Mouse (Mus musculus): Measurements from ENCODE around the gene Sh3bgrl2. TPM values are rescaled to one million over a fixed set of nuclear protein-coding genes. Genes with fewer than 3 reads are reported as not detected.
"Not testable (repeated sequence)": the region's sequence is repeated elsewhere in the genome, so short reads cannot be mapped to it uniquely, and the experiment has no call there.

Gene Sh3bgrl2
- 19.8 and 23.1 TPM in 2 replicates for polyA plus RNA-seq (2014; fragmentation: Nextera tagmentation; extraction: Ambion mirVana)

GRCm38 (mm10) chr9:83547830-83548689, at the start of gene Sh3bgrl2:
Sh3bgrl2 (plus strand) TSS chr9:83548327.
- peak; percentile 89 for DNase-seq (ENCODE audit: low spot score)
- Histone ChIP-seq H3K36me3 (ENCODE audit: control insufficient read depth, insufficient read depth, low read length) (no peaks in the 10 kb centered on the region), H3K4me1 (replicated peaks; ENCODE audit: control insufficient read depth, insufficient read depth, low read length) (peaks cover 7% of the 10 kb centered on the region; the same call in 1 of the 2 replicates), H3K9me3 (ENCODE audit: control insufficient read depth, low read length) (0 out of 2 replicates have a peak, but pooled peaks cover 2% of the 10 kb centered on the region), H3K27ac (ENCODE audit: low read depth) (no peak within 1 kb of the TSS), H3K27me3 (replicated peaks; ENCODE audit: control insufficient read depth, insufficient read depth, low read length) (no peaks in the 10 kb centered on the region), H3K4me2 (ENCODE audit: low read length) (peak within 1 kb of the TSS; percentile 71), H3K4me3 (ENCODE audit: low read depth, low read length) (peak within 1 kb of the TSS; percentile 67), H3K9ac (ENCODE audit: low read length) (peak within 1 kb of the TSS; percentile 53)
- 2% methylated on average over 76 of the region's 76 CpGs for WGBS
- peak; percentile 89 for ATAC-seq (replicated peaks; ENCODE audit: low FRiP score, low TSS enrichment, low read depth)

- H3K36me3 ChIP-seq (ENCODE audit: control insufficient read depth, insufficient read depth, low read length); H3K9ac ChIP-seq (ENCODE audit: low read length); H3K4me3 ChIP-seq (ENCODE audit: low read depth, low read length); H3K4me2 ChIP-seq (ENCODE audit: low read length); H3K27ac ChIP-seq (ENCODE audit: low read depth); ATAC-seq (replicated peaks; ENCODE audit: low FRiP score, low TSS enrichment, low read depth); H3K9me3 ChIP-seq (ENCODE audit: control insufficient read depth, low read length); DNase-seq (ENCODE audit: low spot score); H3K27me3 ChIP-seq (replicated peaks; ENCODE audit: control insufficient read depth, insufficient read depth, low read length); H3K4me1 ChIP-seq (replicated peaks; ENCODE audit: control insufficient read depth, insufficient read depth, low read length): not testable (repeated sequence)
- WGBS, result 80% methylated on average over 5 of the region's 5 CpGs
Measured at GRCm38 (mm10) chr9:83519081-83519480, 29.0 kb upstream of the Sh3bgrl2 start.

- Histone ChIP-seq H3K4me3 (ENCODE audit: low read depth, low read length) (no peak overlapping the region), H3K9ac (ENCODE audit: low read length) (no peak overlapping the region), H3K4me2 (ENCODE audit: low read length) (no peak overlapping the region), H3K27ac (ENCODE audit: low read depth) (no peak overlapping the region), H3K27me3 (replicated peaks; ENCODE audit: control insufficient read depth, insufficient read depth, low read length) (no peaks in the 10 kb centered on the region), H3K4me1 (replicated peaks; ENCODE audit: control insufficient read depth, insufficient read depth, low read length) (no peaks in the 10 kb centered on the region), H3K9me3 (ENCODE audit: control insufficient read depth, low read length) (no peaks in the 10 kb centered on the region), H3K36me3 (ENCODE audit: control insufficient read depth, insufficient read depth, low read length) (no peaks in the 10 kb centered on the region)
- DNase-seq (ENCODE audit: low spot score), result no peak
- 70% methylated on average over 6 of the region's 6 CpGs for WGBS
- no peak for ATAC-seq (replicated peaks; ENCODE audit: low FRiP score, low TSS enrichment, low read depth)
Measured at GRCm38 (mm10) chr9:83519510-83520155, 28.5 kb upstream of the Sh3bgrl2 start.

- no peak for ATAC-seq (replicated peaks; ENCODE audit: low FRiP score, low TSS enrichment, low read depth)
- H3K4me1 ChIP-seq (replicated peaks; ENCODE audit: control insufficient read depth, insufficient read depth, low read length), result no peaks in the 10 kb centered on the region
- H3K9me3 ChIP-seq (ENCODE audit: control insufficient read depth, low read length), result no peaks in the 10 kb centered on the region
- no peak overlapping the region for H3K9ac ChIP-seq (ENCODE audit: low read length)
- no peak overlapping the region for H3K4me2 ChIP-seq (ENCODE audit: low read length)
- H3K36me3 ChIP-seq (ENCODE audit: control insufficient read depth, insufficient read depth, low read length), result no peaks in the 10 kb centered on the region
- H3K4me3 ChIP-seq (ENCODE audit: low read depth, low read length), result no peak overlapping the region
- no peak overlapping the region for H3K27ac ChIP-seq (ENCODE audit: low read depth)
- DNase-seq (ENCODE audit: low spot score), result no peak
- 68% methylated on average over 7 of the region's 7 CpGs for WGBS
- no peaks in the 10 kb centered on the region for H3K27me3 ChIP-seq (replicated peaks; ENCODE audit: control insufficient read depth, insufficient read depth, low read length)
Measured at GRCm38 (mm10) chr9:83527341-83528060, 20.6 kb upstream of the Sh3bgrl2 start.

GRCm38 (mm10) chr9:83533044-83533769, 14.9 kb upstream of the Sh3bgrl2 start:
- H3K4me2 ChIP-seq (ENCODE audit: low read length), result no peak overlapping the region
- no peaks in the 10 kb centered on the region for H3K9me3 ChIP-seq (ENCODE audit: control insufficient read depth, low read length)
- DNase-seq (ENCODE audit: low spot score), result no peak
- H3K36me3 ChIP-seq (ENCODE audit: control insufficient read depth, insufficient read depth, low read length), result no peaks in the 10 kb centered on the region
- no peak for ATAC-seq (replicated peaks; ENCODE audit: low FRiP score, low TSS enrichment, low read depth)
- no peak overlapping the region for H3K4me3 ChIP-seq (ENCODE audit: low read depth, low read length)
- H3K9ac ChIP-seq (ENCODE audit: low read length), result no peak overlapping the region
- peaks cover 2% of the 10 kb centered on the region; the same call in 1 of the 2 replicates for H3K4me1 ChIP-seq (replicated peaks; ENCODE audit: control insufficient read depth, insufficient read depth, low read length)
- 63% methylated on average over 5 of the region's 5 CpGs for WGBS
- no peak overlapping the region for H3K27ac ChIP-seq (ENCODE audit: low read depth)
- no peaks in the 10 kb centered on the region for H3K27me3 ChIP-seq (replicated peaks; ENCODE audit: control insufficient read depth, insufficient read depth, low read length)

GRCm38 (mm10) chr9:83536959-83537358, 11.2 kb upstream of the Sh3bgrl2 start:
- WGBS, result 90% methylated on average over 4 of the region's 4 CpGs
- Histone ChIP-seq H3K9ac (ENCODE audit: low read length) (no peak overlapping the region), H3K4me2 (ENCODE audit: low read length) (no peak overlapping the region), H3K27me3 (replicated peaks; ENCODE audit: control insufficient read depth, insufficient read depth, low read length) (no peaks in the 10 kb centered on the region), H3K4me1 (replicated peaks; ENCODE audit: control insufficient read depth, insufficient read depth, low read length) (peaks cover 10% of the 10 kb centered on the region; the same call in 1 of the 2 replicates), H3K36me3 (ENCODE audit: control insufficient read depth, insufficient read depth, low read length) (no peaks in the 10 kb centered on the region), H3K9me3 (ENCODE audit: control insufficient read depth, low read length) (no peaks in the 10 kb centered on the region), H3K4me3 (ENCODE audit: low read depth, low read length) (no peak overlapping the region), H3K27ac (ENCODE audit: low read depth) (no peak overlapping the region)
- ATAC-seq (replicated peaks; ENCODE audit: low FRiP score, low TSS enrichment, low read depth) (no peak), DNase-seq (ENCODE audit: low spot score) (no peak)

GRCm38 (mm10) chr9:83537510-83537909, 10.6 kb upstream of the Sh3bgrl2 start:
- WGBS, result 33% methylated on average over 2 of the region's 2 CpGs
- Histone ChIP-seq H3K4me2 (ENCODE audit: low read length) (no peak overlapping the region), H3K9ac (ENCODE audit: low read length) (no peak overlapping the region), H3K9me3 (ENCODE audit: control insufficient read depth, low read length) (no peaks in the 10 kb centered on the region), H3K4me1 (replicated peaks; ENCODE audit: control insufficient read depth, insufficient read depth, low read length) (peaks cover 10% of the 10 kb centered on the region; the same call in 1 of the 2 replicates), H3K4me3 (ENCODE audit: low read depth, low read length) (no peak overlapping the region), H3K27ac (ENCODE audit: low read depth) (no peak overlapping the region), H3K36me3 (ENCODE audit: control insufficient read depth, insufficient read depth, low read length) (no peaks in the 10 kb centered on the region), H3K27me3 (replicated peaks; ENCODE audit: control insufficient read depth, insufficient read depth, low read length) (no peaks in the 10 kb centered on the region)
- no peak for DNase-seq (ENCODE audit: low spot score)
- ATAC-seq (replicated peaks; ENCODE audit: low FRiP score, low TSS enrichment, low read depth), result no peak

All from intestine, embryonic 14.5 days (tissue).